Mouse (Mus musculus) CH12.LX (cell line): ENCODE results near the gene Cdh24.

Source experiments
- CTCF ChIP-seq, 2 experiments: IDR thresholded peaks in 1 of 2; conservative IDR thresholded peaks in 1 of 2; 2 replicates each; pipeline ENCODE4 v1.5.1; 2011 to 2012; ENCODE audit warnings: low read depth in 2 of 2, low read length in 2 of 2, improper control_type of control experiment in 1 of 2, inconsistent platforms in 1 of 2, mild to moderate bottlenecking in 1 of 2, moderate library complexity in 1 of 2
- EP300 ChIP-seq: IDR thresholded peaks from 2 replicates; pipeline ENCODE4 v1.6.1; 2011; ENCODE audit warnings: low read length, improper control_type of control experiment
- KAT2A ChIP-seq: IDR thresholded peaks from 2 replicates; pipeline ENCODE4 v1.6.1; 2012; ENCODE audit warnings: low read length, improper control_type of control experiment, inconsistent platforms; ENCODE audit not compliant: insufficient replicate concordance
- MXI1 ChIP-seq: IDR thresholded peaks from 2 replicates; pipeline ENCODE4 v1.6.1; 2011; ENCODE audit warnings: mild to moderate bottlenecking, low read depth, low read length, improper control_type of control experiment
- MYC ChIP-seq: IDR thresholded peaks from 2 replicates; pipeline ENCODE4 v1.6.1; 2011; ENCODE audit warnings: low read depth, mild to moderate bottlenecking, improper control_type of control experiment, low read length
- NRF1 ChIP-seq: IDR thresholded peaks from 2 replicates; pipeline ENCODE4 v1.6.1; 2014; ENCODE audit warnings: low read depth, mild to moderate bottlenecking, inconsistent platforms, low read length, improper control_type of control experiment, moderate library complexity
- POLR2A ChIP-seq: IDR thresholded peaks from 2 replicates; pipeline ENCODE4 v1.6.1; 2011; ENCODE audit warnings: low read depth, mild to moderate bottlenecking, improper control_type of control experiment, low read length
- POLR2AphosphoS2 ChIP-seq: IDR thresholded peaks from 2 replicates; pipeline ENCODE4 v1.6.1; 2011; ENCODE audit warnings: low read depth, low read length, improper control_type of control experiment
- RAD21 ChIP-seq: IDR thresholded peaks from 2 replicates; pipeline ENCODE4 v1.6.1; 2011; ENCODE audit warnings: low read depth, mild to moderate bottlenecking, low read length, improper control_type of control experiment, moderate library complexity
- RCOR1 ChIP-seq: conservative IDR thresholded peaks from 2 replicates; pipeline ENCODE4 v1.6.1; 2012; ENCODE audit warnings: low read depth, mild to moderate bottlenecking, inconsistent platforms, low read length, improper control_type of control experiment
- TBP ChIP-seq: conservative IDR thresholded peaks from 2 replicates; pipeline ENCODE4 v1.6.1; 2011; ENCODE audit warnings: low read depth, low read length, improper control_type of control experiment
- TCF12 ChIP-seq: IDR thresholded peaks from 2 replicates; pipeline ENCODE4 v1.6.1; 2014; ENCODE audit warnings: low read depth, mild to moderate bottlenecking, inconsistent platforms, low read length, improper control_type of control experiment
- USF1 ChIP-seq: IDR thresholded peaks from 2 replicates; pipeline ENCODE4 v1.6.1; 2014; ENCODE audit warnings: low read depth, mild to moderate bottlenecking, inconsistent platforms, low read length, improper control_type of control experiment
- ZC3H11A ChIP-seq: IDR thresholded peaks from 2 replicates; pipeline ENCODE4 v1.6.1; 2012; ENCODE audit warnings: low read depth, mild to moderate bottlenecking, inconsistent platforms, low read length, improper control_type of control experiment

DNA sequence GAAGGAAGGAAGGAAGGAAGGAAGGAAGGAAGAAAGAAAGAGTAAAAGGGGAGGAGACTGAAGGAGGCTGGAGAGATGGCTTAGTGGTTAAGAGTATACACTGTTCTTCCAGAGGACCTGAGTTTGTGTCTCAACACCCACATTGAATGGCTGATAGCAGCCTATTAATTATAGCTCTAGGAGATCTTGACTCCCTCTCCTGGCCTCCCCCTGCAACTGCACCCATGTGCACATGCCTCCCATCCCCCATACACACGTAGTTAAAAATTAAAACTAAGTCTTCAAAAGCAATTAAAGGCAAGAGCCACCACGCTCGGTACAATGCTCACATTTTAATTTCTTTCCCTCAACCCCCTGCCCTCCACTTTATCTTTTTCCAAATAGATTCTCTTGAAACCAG is 47.1 kb downstream of the Cdh24 start:
- TF ChIP-seq CTCF (conservative IDR thresholded peaks at IDR 0.05 in 1 of 2, IDR thresholded peaks at IDR 0.05 in 1 of 2; ENCODE audit: low read depth in 2 of 2, low read length in 2 of 2) (peak; percentile 22 to 32; a peak in 2 of 4 replicates), TCF12 (no peak), EP300 (no peak), POLR2A (no peak), ZC3H11A (no peak), RAD21 (no peak), TBP (no peak), POLR2AphosphoS2 (no peak), MXI1 (no peak), MYC (no peak), NRF1 (no peak), KAT2A (no peak), USF1 (no peak), RCOR1 (no peak)
